Mouse (Mus musculus) left cerebral cortex, postnatal 25 days (tissue): Measurements from ENCODE around the gene Hectd3. TPM values are rescaled to one million over a fixed set of nuclear protein-coding genes. Genes with fewer than 3 reads are reported as not detected.

Experiments used
- DNase-seq, 2 experiments: peaks; one replicate each; pipeline ENCODE4 v3.0.0; 2022; ENCODE audit warnings: low spot score in 2 of 2, mixed read lengths in 1 of 2
- intact Hi-C: fragments of 180-260 bp; cut with DNase I; formaldehyde crosslinking; loops from one replicate; pipeline ENCODE4 v1.15.1; 2025
- total RNA-seq, 2 experiments: library from RNA; stranded (reverse); gene quantifications; 2 replicates each; pipeline ENCODE4 v1.2.3; 2021

Hectd3 gene
- total RNA-seq, result 10 to 100 TPM; 36.8 to 44.2 TPM

GRCm38 (mm10) chr4:116995131-116995797 lies at the start of gene Hectd3:
Hectd3 (plus strand) TSS chr4:116995317.
- intact Hi-C loops, result loop anchor here (2.0 kb wide), 1 partner anchor 126 kb away; no protein-coding TSS in a partner anchor
- peak; percentile 58 to 66 for DNase-seq

GRCm38 (mm10) chr4:116951642-116952041 lies 43.5 kb upstream of the Hectd3 start:
- no peak for DNase-seq
- intact Hi-C loops, result no loop called here

GRCm38 (mm10) chr4:116954951-116955350 lies 40.2 kb upstream of the Hectd3 start:
- intact Hi-C loops, result no loop called here

GRCm38 (mm10) chr4:116976503-116976902 lies 18.6 kb upstream of the Hectd3 start:
- intact Hi-C loops, result no loop called here

More at GRCm38 (mm10) chr4:116954951-116955350, 40.2 kb upstream of the Hectd3 start:
- DNase-seq, result no peak

GRCm38 (mm10) chr4:116985681-116986080 lies 9.4 kb upstream of the Hectd3 start:
- DNase-seq, result no peak
- intact Hi-C loops, result loop anchor here (2.0 kb wide), 1 partner anchor 109 kb away; the partner anchor contains the start of gene Zswim5

More at GRCm38 (mm10) chr4:116976503-116976902, 18.6 kb upstream of the Hectd3 start:
- no peak for DNase-seq

GRCm38 (mm10) chr4:116986400-116987121 lies 8.6 kb upstream of the Hectd3 start:
- peak; percentile 62 to 75 for DNase-seq
- intact Hi-C loops, result loop anchor here (2.0 kb wide), 1 partner anchor 110 kb away; the partner anchor contains the start of gene Zswim5

- intact Hi-C loops, result loop anchor here (2.0 kb wide), 1 partner anchor 110 kb away; the partner anchor contains the start of gene Zswim5
- no peak for DNase-seq
Observed at GRCm38 (mm10) chr4:116987122-116987456, 8.0 kb upstream of the Hectd3 start.

- no peak for DNase-seq
- intact Hi-C loops, result loop anchor here (5.0 kb wide), 1 partner anchor 267 kb away; the partner anchor contains the start of gene Tesk2
Observed at GRCm38 (mm10) chr4:116989731-116990130, 5.4 kb upstream of the Hectd3 start.

- peak; percentile 83 to 84 for DNase-seq
- intact Hi-C loops, result loop anchor here (1.0 to 5.0 kb wide), 2 partner anchors 164 to 269 kb away; partner anchors contain the start of gene Tesk2
Observed at GRCm38 (mm10) chr4:116991366-116991765, 3.8 kb upstream of the Hectd3 start.

- peak; percentile 93 to 97 for DNase-seq
- intact Hi-C loops, result loop anchor here (2.0 to 5.0 kb wide), 2 partner anchors 127 to 272 kb away; partner anchors contain the start of gene Tesk2
Observed at GRCm38 (mm10) chr4:116993672-116994621, 1.2 kb upstream of the Hectd3 start, which contains the start of gene Urod. Urod (minus strand) TSS chr4:116994413.

GRCm38 (mm10) chr4:116995798-116996135 lies 650 bp downstream of the Hectd3 start:
- peak in 1 of 2 experiments; percentile 26 for DNase-seq
- intact Hi-C loops, result loop anchor here (2.0 kb wide), 1 partner anchor 125 kb away; no protein-coding TSS in a partner anchor

GRCm38 (mm10) chr4:116999513-117000154 lies 4.5 kb downstream of the Hectd3 start:
- intact Hi-C loops, result loop anchor here (5.0 kb wide), 1 partner anchor 143 kb away; no protein-coding TSS in a partner anchor
- no peak for DNase-seq

GRCm38 (mm10) chr4:117001957-117002356 lies 6.8 kb downstream of the Hectd3 start:
- DNase-seq, result no peak
- intact Hi-C loops, result loop anchor here (5.0 kb wide), 1 partner anchor 140 kb away; no protein-coding TSS in a partner anchor

- DNase-seq, result peak; percentile 62 to 80
- intact Hi-C loops, result loop anchor here (5.0 kb wide), 1 partner anchor 139 kb away; no protein-coding TSS in a partner anchor
Observed at GRCm38 (mm10) chr4:117002543-117003521, 7.7 kb downstream of the Hectd3 start.

- intact Hi-C loops, result loop anchor here (5.0 kb wide), 1 partner anchor 138 kb away; no protein-coding TSS in a partner anchor
- no peak for DNase-seq
Observed at GRCm38 (mm10) chr4:117004649-117005048, 9.5 kb downstream of the Hectd3 start.

- DNase-seq, result no peak
- intact Hi-C loops, result no loop called here
Observed at GRCm38 (mm10) chr4:117005611-117006400, 10.7 kb downstream of the Hectd3 start.

GRCm38 (mm10) chr4:117007058-117007457 lies 11.9 kb downstream of the Hectd3 start:
- intact Hi-C loops, result no loop called here
- peak in 1 of 2 experiments; percentile 46 for DNase-seq
